Mouse (Mus musculus): ENCODE measurements around the gene Gcnt7. TPM values are rescaled to one million over a fixed set of nuclear protein-coding genes. Genes with fewer than 3 reads are reported as not detected.

Gcnt7 gene
- polyA plus RNA-seq (2014; fragmentation: Nextera tagmentation; extraction: Ambion mirVana) = 0.84 and 1.6 TPM in 2 replicates

- no peak within 1 kb of the TSS for H3K27ac ChIP-seq (replicated peaks; ENCODE audit: low read depth, low read length)
- H3K27me3 ChIP-seq (ENCODE audit: control insufficient read depth, insufficient read depth, low read length) = no peaks in the 10 kb centered on the region
- ATAC-seq (ENCODE audit: low FRiP score, low TSS enrichment) = no peak
- H3K9me3 ChIP-seq (ENCODE audit: control insufficient read depth, low read length) = no peaks in the 10 kb centered on the region
- H3K4me2 ChIP-seq (ENCODE audit: low read length) = no peak within 1 kb of the TSS
- no peak within 1 kb of the TSS for H3K9ac ChIP-seq (replicated peaks; ENCODE audit: low read length)
- H3K36me3 ChIP-seq (ENCODE audit: control insufficient read depth, insufficient read depth, low read length) = peaks cover 47% of the 10 kb centered on the region
- WGBS = 91% methylated on average over 11 of the region's 11 CpGs
- DNase-seq = no peak
- no peak within 1 kb of the TSS for H3K4me3 ChIP-seq (replicated peaks; ENCODE audit: low read depth, low read length)
- H3K4me1 ChIP-seq (ENCODE audit: control insufficient read depth, insufficient read depth, low read length) = no peaks in the 10 kb centered on the region
These were observed at the start of gene Gcnt7 for GRCm38 (mm10) chr2:172458496-172458895. Gene Gcnt7 (minus strand): TSS chr2:172458596.

GRCm38 (mm10) chr2:172506121-172506520 is 47.7 kb upstream of the Gcnt7 start:
- Histone ChIP-seq H3K4me1 (ENCODE audit: control insufficient read depth, insufficient read depth, low read length) (no peaks in the 10 kb centered on the region), H3K9me3 (ENCODE audit: control insufficient read depth, low read length) (no peaks in the 10 kb centered on the region), H3K9ac (replicated peaks; ENCODE audit: low read length) (no peak overlapping the region), H3K27ac (replicated peaks; ENCODE audit: low read depth, low read length) (no peak overlapping the region), H3K4me3 (replicated peaks; ENCODE audit: low read depth, low read length) (no peak overlapping the region), H3K27me3 (ENCODE audit: control insufficient read depth, insufficient read depth, low read length) (no peaks in the 10 kb centered on the region), H3K4me2 (ENCODE audit: low read length) (no peak overlapping the region), H3K36me3 (ENCODE audit: control insufficient read depth, insufficient read depth, low read length) (no peaks in the 10 kb centered on the region)
- ATAC-seq (ENCODE audit: low FRiP score, low TSS enrichment) (no peak), DNase-seq (no peak)
- WGBS = 94% methylated on average over 7 of the region's 7 CpGs

GRCm38 (mm10) chr2:172502168-172502567 is 43.8 kb upstream of the Gcnt7 start:
- Histone ChIP-seq H3K4me1 (ENCODE audit: control insufficient read depth, insufficient read depth, low read length) (no peaks in the 10 kb centered on the region), H3K36me3 (ENCODE audit: control insufficient read depth, insufficient read depth, low read length) (no peaks in the 10 kb centered on the region), H3K9me3 (ENCODE audit: control insufficient read depth, low read length) (no peaks in the 10 kb centered on the region), H3K9ac (replicated peaks; ENCODE audit: low read length) (no peak overlapping the region), H3K4me2 (ENCODE audit: low read length) (no peak overlapping the region), H3K4me3 (replicated peaks; ENCODE audit: low read depth, low read length) (no peak overlapping the region), H3K27me3 (ENCODE audit: control insufficient read depth, insufficient read depth, low read length) (no peaks in the 10 kb centered on the region), H3K27ac (replicated peaks; ENCODE audit: low read depth, low read length) (no peak overlapping the region)
- ATAC-seq (ENCODE audit: low FRiP score, low TSS enrichment) (no peak), DNase-seq (no peak)
- WGBS = 84% methylated on average over 14 of the region's 14 CpGs

GRCm38 (mm10) chr2:172501341-172501740 is 42.9 kb upstream of the Gcnt7 start:
- no peak overlapping the region for H3K27ac ChIP-seq (replicated peaks; ENCODE audit: low read depth, low read length)
- H3K27me3 ChIP-seq (ENCODE audit: control insufficient read depth, insufficient read depth, low read length) = no peaks in the 10 kb centered on the region
- DNase-seq (peak; percentile 87), ATAC-seq (ENCODE audit: low FRiP score, low TSS enrichment) (no peak)
- no peaks in the 10 kb centered on the region for H3K9me3 ChIP-seq (ENCODE audit: control insufficient read depth, low read length)
- WGBS = 2% methylated on average over 4 of the region's 4 CpGs
- H3K4me1 ChIP-seq (ENCODE audit: control insufficient read depth, insufficient read depth, low read length) = no peaks in the 10 kb centered on the region
- no peak overlapping the region for H3K4me2 ChIP-seq (ENCODE audit: low read length)
- no peak overlapping the region for H3K4me3 ChIP-seq (replicated peaks; ENCODE audit: low read depth, low read length)
- H3K9ac ChIP-seq (replicated peaks; ENCODE audit: low read length) = no peak overlapping the region
- H3K36me3 ChIP-seq (ENCODE audit: control insufficient read depth, insufficient read depth, low read length) = no peaks in the 10 kb centered on the region

- Histone ChIP-seq H3K9me3 (ENCODE audit: control insufficient read depth, low read length) (no peaks in the 10 kb centered on the region), H3K4me3 (replicated peaks; ENCODE audit: low read depth, low read length) (no peak overlapping the region), H3K27me3 (ENCODE audit: control insufficient read depth, insufficient read depth, low read length) (no peaks in the 10 kb centered on the region), H3K36me3 (ENCODE audit: control insufficient read depth, insufficient read depth, low read length) (no peaks in the 10 kb centered on the region), H3K9ac (replicated peaks; ENCODE audit: low read length) (no peak overlapping the region), H3K4me1 (ENCODE audit: control insufficient read depth, insufficient read depth, low read length) (no peaks in the 10 kb centered on the region), H3K27ac (replicated peaks; ENCODE audit: low read depth, low read length) (no peak overlapping the region), H3K4me2 (ENCODE audit: low read length) (no peak overlapping the region)
- ATAC-seq (ENCODE audit: low FRiP score, low TSS enrichment) (no peak), DNase-seq (no peak)
- 60% methylated on average over 7 of the region's 7 CpGs for WGBS
These were observed 42.4 kb upstream of the Gcnt7 start for GRCm38 (mm10) chr2:172500752-172501316.

GRCm38 (mm10) chr2:172498823-172499222 is 40.4 kb upstream of the Gcnt7 start:
- no peak overlapping the region for H3K27ac ChIP-seq (replicated peaks; ENCODE audit: low read depth, low read length)
- ATAC-seq (ENCODE audit: low FRiP score, low TSS enrichment) (no peak), DNase-seq (no peak)
- no peaks in the 10 kb centered on the region for H3K27me3 ChIP-seq (ENCODE audit: control insufficient read depth, insufficient read depth, low read length)
- no peaks in the 10 kb centered on the region for H3K4me1 ChIP-seq (ENCODE audit: control insufficient read depth, insufficient read depth, low read length)
- H3K4me3 ChIP-seq (replicated peaks; ENCODE audit: low read depth, low read length) = no peak overlapping the region
- WGBS = 38% methylated on average over 3 of the region's 3 CpGs
- no peaks in the 10 kb centered on the region for H3K9me3 ChIP-seq (ENCODE audit: control insufficient read depth, low read length)
- H3K9ac ChIP-seq (replicated peaks; ENCODE audit: low read length) = no peak overlapping the region
- no peak overlapping the region for H3K4me2 ChIP-seq (ENCODE audit: low read length)
- no peaks in the 10 kb centered on the region for H3K36me3 ChIP-seq (ENCODE audit: control insufficient read depth, insufficient read depth, low read length)

- DNase-seq = no peak
- 75% methylated on average over 8 of the region's 8 CpGs for WGBS
These were observed 38.4 kb upstream of the Gcnt7 start for GRCm38 (mm10) chr2:172496736-172497345.

GRCm38 (mm10) chr2:172484696-172485370 is 26.4 kb upstream of the Gcnt7 start:
- no peaks in the 10 kb centered on the region for H3K27me3 ChIP-seq (ENCODE audit: control insufficient read depth, insufficient read depth, low read length)
- no peaks in the 10 kb centered on the region for H3K4me1 ChIP-seq (ENCODE audit: control insufficient read depth, insufficient read depth, low read length)
- DNase-seq = no peak
- H3K4me3 ChIP-seq (replicated peaks; ENCODE audit: low read depth, low read length) = no peak overlapping the region
- no peak overlapping the region for H3K9ac ChIP-seq (replicated peaks; ENCODE audit: low read length)
- H3K36me3 ChIP-seq (ENCODE audit: control insufficient read depth, insufficient read depth, low read length) = no peaks in the 10 kb centered on the region
- WGBS = 45% methylated on average over 12 of the region's 12 CpGs
- H3K9me3 ChIP-seq (ENCODE audit: control insufficient read depth, low read length) = no peaks in the 10 kb centered on the region
- ATAC-seq (ENCODE audit: low FRiP score, low TSS enrichment) = no peak
- H3K27ac ChIP-seq (replicated peaks; ENCODE audit: low read depth, low read length) = no peak overlapping the region
- no peak overlapping the region for H3K4me2 ChIP-seq (ENCODE audit: low read length)

More at GRCm38 (mm10) chr2:172496736-172497345, 38.4 kb upstream of the Gcnt7 start:
- no peaks in the 10 kb centered on the region for H3K27me3 ChIP-seq (ENCODE audit: control insufficient read depth, insufficient read depth, low read length)
- H3K4me3 ChIP-seq (replicated peaks; ENCODE audit: low read depth, low read length) = no peak overlapping the region
- H3K4me1 ChIP-seq (ENCODE audit: control insufficient read depth, insufficient read depth, low read length) = no peaks in the 10 kb centered on the region
- no peak overlapping the region for H3K9ac ChIP-seq (replicated peaks; ENCODE audit: low read length)
- H3K9me3 ChIP-seq (ENCODE audit: control insufficient read depth, low read length) = no peaks in the 10 kb centered on the region
- no peak overlapping the region for H3K4me2 ChIP-seq (ENCODE audit: low read length)
- ATAC-seq (ENCODE audit: low FRiP score, low TSS enrichment) = no peak
- H3K27ac ChIP-seq (replicated peaks; ENCODE audit: low read depth, low read length) = no peak overlapping the region
- no peaks in the 10 kb centered on the region for H3K36me3 ChIP-seq (ENCODE audit: control insufficient read depth, insufficient read depth, low read length)

Measured in midbrain, embryonic 14.5 days (tissue).